Mouse (Mus musculus) inflammation-experienced regulatory T-cells, adult 6 months (primary cell): ENCODE data around the gene Epb41l4b. TPM values are rescaled to one million over a fixed set of nuclear protein-coding genes. Genes with fewer than 3 reads are reported as not detected.

ENCODE experiments used
- ATAC-seq: one replicate; pipeline ENCODE4 v1.8.0; 2017
- polyA plus RNA-seq, 3 experiments: library from polyadenylated mRNA; unstranded; fragments of 100-300 nt; shearing (Covaris generic); gene quantifications; one replicate each; pipeline ENCODE4 v1.2.1; 2017

Epb41l4b gene
- polyA plus RNA-seq, 3 experiments from 2014 or later = not detected

DNA sequence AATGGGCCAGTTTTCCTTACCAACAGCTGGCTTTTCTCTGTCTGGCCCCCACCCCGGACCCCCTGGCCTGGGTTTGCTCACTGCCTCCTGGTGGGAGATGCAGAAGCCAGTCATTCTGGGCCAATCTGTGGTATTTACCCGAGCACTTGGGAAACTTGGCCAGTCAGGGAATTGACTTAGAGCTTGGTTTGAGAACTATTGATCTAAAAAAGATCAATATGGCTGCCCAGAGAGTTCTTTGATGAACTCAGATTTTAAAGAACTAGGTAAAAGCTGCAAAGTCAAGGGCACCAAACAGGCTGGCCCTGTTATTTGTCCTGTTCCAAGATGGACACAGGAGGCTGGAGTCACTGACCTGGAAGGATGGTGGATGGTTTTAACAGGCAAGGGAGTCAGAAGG lies 84.6 kb downstream of the Epb41l4b start:
- no peak for ATAC-seq

DNA sequence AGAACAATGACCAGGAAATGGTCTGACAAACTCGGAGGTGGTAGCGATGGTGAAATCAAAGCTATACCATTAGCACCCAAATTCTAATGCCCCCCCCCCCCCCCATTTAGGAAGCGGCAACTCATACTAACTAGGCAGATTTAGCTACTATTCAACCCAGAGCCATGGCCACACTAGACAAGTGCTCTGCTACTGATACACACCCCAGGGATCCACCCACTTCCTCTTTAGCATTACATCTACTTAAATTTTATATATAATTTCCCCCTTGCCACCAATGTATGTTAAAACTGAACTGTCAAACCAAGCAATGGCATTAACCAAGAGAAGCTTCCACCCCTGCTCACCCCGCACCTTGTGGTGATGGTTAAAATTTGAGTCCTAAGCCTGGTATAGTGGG lies 85.6 kb downstream of the Epb41l4b start:
- no peak for ATAC-seq

DNA sequence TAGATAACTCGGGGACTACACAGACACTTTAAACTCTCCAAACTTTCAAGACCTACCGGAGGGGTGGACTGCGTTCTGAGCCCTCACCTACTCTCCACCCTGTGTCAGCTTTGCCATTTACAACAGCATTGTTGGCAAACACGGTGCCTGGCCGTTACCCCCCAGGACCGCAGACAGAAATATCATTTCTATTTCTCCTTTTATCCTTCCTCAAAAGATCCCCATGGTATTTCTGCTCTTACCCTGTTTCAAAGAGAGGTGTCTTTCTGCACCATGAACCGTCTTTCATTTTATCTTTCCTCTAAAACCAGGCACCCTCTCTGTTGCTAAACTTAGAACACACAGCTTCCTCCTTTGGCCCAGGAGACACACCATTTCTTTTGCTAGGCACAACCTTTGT lies 87.6 kb downstream of the Epb41l4b start:
- no peak for ATAC-seq

DNA sequence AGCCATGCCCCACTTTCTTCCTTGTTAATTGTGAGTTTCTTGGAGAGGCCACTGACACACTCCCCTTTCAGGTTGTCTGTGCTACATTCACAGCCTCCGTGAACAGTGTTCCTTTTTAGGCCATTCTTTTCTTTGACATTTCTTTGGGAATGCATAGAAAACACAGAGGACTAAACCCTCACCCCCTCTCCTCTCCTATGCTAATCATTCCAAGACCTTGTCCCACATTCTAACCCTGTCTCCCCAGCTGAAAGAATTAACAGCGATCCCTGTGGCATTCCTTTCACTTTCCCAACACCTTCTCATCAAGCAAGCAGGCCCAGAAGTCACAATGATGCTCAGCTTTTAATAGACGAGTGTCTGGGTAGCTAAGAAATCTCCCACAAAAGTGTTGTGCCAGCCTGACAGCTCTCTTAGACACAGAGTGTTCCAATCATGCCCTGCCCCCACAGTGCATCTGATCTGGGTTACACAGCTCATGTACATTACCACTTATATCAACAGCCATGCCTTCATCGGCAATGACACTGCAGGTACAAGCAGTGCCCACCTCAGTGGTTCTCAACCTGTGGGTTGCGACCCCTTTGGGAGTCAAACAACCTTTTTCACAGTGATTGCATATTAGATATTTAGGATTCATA lies 93.8 kb downstream of the Epb41l4b start:
- ATAC-seq = no peak

DNA sequence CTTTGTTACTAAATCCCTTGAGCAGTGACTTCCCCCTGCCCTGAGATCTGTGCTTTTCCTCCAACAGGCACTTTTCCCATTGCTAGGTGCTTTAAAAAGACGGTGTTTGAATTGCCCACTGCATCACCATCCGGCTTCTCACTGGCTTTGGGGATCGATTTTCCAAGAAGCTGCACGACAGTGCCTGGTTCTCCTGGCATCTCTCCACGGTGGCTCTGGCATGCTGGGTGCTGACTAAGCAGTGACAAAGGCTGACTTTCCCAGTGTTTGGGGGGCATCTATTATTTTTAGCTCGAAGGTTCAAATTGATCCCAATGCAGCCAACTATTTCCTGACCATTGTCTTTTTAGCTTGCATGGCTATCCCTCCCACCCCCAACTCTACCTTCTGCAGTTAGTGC lies 94.7 kb downstream of the Epb41l4b start:
- ATAC-seq = no peak

DNA sequence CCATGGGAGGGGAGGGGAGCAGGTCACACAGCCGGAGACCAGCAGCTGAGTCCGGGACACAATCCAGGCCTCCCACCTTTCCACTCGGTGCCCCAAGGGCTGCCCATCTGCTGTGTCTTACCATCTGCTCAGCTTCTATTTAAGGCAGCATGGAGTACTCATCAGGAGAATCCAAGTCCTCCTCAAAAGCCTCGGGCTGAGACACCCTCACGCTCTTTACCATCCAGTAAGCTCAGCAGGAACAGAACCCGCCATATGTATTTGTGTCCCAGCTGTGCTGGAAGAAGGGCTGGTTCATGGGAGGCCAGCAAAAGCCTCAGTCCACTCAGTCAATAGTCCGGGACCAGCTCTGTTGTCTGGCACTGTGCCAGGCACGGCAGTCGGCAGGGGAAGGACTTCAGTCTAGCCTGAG lies 97.1 kb downstream of the Epb41l4b start:
- no peak for ATAC-seq

DNA sequence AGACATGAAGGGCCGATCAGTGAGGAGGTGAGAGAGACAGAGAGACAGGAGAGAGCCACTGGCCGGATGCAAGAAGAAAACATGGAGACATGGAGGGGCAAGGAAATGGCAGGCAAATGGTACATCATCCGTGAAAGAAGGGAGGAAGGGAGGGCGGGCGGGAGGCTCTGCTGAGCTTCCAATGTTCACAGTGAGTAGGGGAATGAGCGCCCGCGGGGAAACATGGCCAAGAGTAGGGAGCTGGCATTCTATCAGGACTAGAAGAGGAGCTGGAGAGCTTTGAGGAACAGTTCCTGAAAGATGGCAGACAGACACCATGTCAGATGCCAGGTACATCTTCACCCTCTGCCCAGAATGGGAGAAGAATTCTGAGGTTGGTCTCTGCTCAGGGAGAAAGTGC lies 99.6 kb downstream of the Epb41l4b start:
- ATAC-seq = no peak

DNA sequence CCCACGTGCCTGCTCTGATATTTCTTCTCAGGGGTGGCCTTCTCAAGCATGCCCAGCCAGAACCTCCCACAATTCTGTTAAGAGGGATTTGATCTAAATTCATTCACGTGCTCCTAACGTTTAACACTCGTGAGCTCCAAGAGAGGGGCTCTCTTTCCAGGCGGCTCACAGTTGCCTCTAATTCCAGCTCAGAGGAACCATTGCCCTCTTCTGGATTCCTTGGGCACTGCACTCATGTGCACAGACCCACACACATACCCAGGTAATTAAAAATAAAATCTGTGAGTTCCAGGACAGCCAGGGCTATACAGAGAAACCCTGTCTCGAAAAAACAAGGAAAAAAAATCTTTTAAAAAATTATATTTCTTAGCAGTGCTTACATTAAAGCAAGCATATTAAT lies 101.6 kb downstream of the Epb41l4b start:
- no peak for ATAC-seq

DNA sequence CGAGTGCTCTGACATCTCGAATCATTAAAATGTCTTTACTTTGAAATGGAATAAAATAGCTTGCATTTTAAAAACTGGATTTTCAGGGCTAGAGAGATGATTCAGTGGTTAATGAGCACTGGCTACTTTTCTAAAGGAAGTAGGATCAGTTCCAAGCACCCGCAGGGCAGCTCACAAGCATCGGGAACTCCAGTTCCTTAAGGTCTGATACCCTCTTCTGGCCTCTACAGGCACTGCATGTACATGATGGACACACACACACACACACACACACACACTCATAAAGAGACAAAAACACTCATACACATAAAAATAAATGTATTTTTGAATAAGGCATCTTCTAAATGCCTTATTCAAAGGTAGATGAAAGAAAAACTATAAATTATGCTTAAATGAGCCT lies 102.0 kb downstream of the Epb41l4b start:
- ATAC-seq = no peak

DNA sequence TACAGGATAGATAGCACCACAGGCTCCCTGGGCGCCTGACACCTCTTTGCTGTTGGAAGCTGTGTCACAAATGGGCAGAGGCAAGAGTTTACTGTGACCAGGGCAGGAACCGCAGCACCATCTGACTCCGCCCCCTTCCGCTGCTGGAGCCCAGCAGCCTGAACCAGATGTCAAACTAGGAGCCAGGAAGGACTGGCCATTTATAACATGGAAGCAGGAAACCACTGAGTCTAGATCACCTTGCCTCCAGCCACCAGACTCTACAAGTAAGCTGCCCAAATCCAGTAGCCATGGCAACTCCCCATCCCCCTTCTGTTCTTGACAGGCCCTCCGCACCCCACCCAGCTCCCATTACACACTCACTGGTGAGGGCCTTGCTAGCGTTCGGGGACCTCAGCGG lies 102.8 kb downstream of the Epb41l4b start:
- ATAC-seq = no peak

DNA sequence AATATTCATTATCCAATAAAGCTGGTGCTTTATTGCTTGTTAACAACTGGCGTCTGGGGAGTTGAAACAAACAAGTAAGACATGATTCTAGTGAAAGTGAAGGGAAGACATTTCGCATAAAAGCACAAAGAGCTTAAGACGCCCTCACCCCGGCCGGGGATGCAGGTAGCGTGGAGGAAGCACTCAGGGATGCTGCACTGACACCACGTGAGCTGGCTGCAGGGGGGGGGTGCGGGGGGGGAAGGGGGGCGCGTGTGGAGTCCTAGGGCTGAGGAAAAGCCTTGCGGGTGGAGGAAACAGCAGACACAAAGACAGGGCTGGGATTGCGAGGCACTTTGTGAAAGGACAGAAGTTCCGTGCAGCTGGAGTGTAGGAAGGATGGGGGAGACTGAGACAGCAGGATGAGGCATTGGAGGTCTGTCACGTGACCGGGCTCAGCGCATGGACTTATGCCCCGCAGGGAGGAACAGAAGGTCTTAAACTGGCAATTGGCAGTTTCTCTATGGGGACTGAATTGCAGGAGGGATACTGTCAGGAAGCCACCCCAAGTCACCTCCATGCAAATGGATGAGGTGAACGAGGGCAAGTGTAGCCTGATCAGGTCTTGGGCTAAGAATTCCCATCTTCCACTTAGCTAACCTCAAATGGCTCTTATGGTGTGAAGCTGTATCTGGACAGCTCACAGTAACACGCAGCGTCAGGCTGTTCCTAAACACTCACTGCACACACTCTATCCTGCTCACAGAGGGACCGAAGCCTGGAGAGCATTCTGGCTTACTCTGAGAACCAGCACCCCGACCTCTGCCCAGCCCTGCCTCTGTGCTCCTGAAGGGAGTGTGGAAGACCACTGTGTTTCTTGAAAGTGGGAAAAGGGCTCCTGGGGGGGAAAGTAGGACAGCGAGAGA lies 103.9 kb downstream of the Epb41l4b start:
- no peak for ATAC-seq

DNA sequence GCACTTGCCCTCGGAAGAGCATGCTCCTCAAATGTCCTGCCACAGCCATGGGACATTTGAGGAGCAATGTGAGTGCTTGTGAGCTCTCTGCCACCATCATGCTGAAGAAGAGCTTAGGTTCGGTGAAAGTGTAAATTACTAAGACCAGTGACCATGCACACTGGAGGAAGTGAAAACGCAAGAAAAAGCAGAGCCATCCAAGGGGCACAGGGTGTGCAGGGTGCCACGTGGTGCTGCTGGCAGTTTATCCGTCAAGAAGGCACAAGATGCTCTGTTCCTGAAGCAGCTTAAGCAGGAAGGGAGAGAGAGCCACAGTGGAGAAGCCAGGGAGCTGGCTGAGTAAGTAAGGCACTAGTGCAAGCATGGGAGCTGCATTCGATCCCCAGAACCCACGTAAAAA lies 105.7 kb downstream of the Epb41l4b start:
- ATAC-seq = no peak

DNA sequence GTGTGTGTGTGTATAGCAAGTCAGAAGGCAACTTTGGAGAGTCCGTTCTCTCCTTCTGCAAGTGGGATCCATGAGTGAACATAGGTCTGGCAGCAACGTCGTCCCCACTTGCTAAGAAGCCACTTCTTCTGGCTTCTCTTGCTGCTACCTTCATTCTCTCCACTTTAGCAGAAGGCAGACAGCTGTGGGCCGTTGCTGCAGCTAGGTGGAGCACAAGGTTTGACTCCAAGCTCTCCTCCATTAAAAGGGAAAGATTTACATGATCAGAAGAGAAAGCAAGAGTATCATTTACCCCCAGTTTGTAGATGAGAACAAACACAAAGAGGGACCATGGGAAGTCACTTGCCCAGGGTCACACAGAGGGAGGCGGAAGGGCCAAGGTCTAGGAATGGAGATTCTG lies 109.1 kb downstream of the Epb41l4b start:
- no peak for ATAC-seq

DNA sequence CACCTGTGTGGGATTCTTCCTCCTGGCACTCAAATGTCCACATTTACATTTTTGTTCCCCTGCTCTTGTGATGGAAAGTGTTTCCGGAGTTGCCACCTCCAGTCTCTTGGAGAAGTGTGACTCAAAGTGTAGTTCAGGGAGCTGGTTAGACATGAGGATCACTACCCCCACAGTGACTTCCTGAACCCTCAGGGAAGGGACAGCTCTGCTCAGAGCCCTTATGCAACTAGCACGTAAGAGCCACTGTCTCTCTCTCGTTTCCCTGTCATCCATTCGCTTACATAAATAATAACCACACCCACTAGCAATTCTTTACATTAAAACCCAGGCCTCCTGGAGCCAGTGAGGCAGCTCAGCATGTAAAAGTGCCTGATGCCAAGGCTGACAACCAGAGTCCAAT lies 111.8 kb downstream of the Epb41l4b start:
- no peak for ATAC-seq

DNA sequence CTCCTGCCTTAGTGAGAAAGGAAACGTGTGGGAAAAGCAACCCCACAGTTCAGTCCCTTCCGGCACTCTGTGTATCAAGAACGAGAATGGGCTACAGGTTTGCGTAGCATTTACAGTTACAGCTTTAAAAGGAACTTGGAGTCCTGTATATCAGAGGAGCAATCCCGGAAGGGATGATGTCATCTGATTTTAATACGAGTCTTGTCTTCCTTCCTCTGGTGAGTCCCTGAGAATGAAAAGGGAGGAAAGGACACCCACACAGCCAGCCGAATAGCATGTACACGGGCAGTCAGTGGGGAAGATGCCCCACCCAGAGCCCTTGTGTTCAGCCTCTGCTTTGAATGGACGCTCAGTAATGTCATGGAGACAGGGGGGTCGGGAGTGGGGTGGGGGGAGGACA lies 115.3 kb downstream of the Epb41l4b start:
- peak; percentile 56 for ATAC-seq

DNA sequence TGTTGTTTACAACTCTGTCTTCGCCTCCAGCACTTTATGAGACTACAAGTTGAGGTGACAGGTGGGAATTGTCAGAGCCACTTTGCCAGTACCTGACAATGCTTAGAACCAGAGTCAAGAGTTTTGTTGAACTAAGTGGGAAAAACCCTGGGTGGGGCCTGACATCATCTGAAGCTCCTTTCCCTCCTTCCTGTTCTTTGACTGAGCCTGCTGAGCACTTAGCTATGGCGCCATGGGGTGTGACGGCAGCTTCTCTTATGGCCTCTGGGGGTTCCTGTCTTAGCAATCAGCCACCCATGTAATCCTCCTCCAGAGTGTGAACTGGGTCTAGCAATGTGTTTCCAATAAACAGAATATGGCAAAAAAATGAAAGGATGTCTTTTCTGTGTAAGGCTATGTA lies 119.7 kb downstream of the Epb41l4b start:
- ATAC-seq = no peak

DNA sequence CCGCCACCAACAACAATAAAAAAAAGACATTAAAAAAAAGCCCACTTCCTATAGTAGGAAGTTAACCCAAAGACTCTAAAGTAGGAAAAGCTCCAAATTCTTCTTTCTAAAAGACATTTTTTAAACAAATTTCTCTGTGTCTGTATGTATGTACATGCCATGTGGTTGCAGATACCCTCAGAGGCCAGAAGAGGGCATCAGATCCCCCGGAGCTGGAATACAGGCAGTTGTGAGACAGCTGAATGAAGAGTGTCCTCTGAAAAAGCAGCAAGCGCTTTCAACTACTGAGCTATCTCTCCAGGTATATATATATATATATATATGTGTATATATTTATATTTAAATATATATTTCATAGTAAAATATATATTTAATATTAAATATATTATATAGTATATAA lies 121.9 kb downstream of the Epb41l4b start:
- no peak for ATAC-seq

DNA sequence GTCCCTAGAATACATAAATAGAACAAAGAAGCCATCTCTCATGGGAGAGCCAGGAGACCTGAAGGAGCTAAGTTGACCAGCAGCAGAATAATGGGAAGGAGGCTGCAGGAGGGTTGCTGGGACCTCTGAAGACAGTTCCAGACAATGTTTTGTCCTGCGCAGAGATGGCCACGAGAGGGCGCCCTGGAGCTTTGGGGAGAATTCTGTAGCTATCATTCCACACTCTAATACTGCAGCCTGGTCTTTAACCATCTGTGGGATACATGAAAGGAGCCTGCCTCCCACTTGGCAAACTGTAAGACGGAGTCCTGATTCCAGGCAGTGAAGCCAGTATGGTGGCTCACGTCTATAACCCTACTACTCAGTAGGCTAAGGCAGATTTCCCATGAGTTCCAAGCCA lies 126.0 kb downstream of the Epb41l4b start:
- peak; percentile 48 for ATAC-seq

DNA sequence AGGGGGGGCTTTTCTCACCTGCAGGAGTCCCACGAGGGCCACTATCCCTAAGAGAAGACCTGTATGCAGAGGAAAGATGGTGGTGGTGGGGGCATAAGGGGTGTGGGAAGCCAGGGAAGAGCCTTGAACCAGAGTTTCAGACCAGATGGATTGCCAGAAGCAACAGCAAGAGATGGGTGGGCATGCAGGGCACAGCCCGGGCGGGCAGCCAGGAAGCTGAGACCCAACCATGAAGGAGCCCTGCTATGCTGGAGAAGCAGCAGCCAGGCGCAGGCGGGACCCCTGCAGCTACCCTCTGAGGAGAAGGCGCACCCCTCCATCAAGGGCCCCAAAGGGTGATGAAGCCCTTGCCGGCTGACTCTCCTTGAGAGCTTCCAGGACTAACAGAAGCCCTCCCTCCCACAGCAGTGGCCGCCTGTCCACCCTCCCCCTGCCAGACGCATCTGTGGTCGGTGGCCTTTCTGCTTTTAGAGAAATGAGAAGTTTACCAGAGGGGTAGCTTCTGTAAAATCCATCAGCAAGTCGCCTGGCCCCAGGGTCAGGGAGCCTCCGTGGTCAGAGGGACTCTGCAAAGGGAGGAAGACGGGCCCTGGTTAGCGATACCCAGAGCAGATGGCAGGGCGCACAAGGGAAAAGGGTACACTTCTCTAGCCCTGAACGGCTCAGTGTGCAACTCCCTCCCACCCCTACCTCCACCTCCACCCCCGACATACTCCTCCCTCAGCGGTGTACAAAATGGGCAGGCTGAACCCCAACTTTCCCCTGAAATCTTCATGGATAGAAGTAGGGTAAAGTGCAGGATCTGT lies 126.7 kb downstream of the Epb41l4b start:
- ATAC-seq = no peak

DNA sequence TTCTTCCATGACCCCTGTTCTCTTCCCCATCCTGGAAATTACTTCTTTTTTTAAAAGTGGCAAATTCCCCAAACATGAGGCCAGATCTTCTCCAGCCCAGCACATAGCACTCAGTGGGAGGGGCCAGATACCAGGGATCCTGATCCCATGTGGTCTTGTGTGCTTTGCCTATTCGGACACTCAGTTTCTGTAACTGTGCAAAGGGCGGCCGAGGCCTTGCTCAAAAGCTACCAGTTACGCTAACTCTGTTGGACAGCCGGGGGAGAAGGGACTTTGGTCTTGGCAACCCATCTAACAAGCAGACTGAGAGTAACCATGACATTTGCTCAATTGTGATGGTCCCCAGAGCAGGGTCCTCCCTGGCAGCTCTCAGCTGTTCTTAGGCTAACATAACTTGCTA lies 128.2 kb downstream of the Epb41l4b start:
- no peak for ATAC-seq

DNA sequence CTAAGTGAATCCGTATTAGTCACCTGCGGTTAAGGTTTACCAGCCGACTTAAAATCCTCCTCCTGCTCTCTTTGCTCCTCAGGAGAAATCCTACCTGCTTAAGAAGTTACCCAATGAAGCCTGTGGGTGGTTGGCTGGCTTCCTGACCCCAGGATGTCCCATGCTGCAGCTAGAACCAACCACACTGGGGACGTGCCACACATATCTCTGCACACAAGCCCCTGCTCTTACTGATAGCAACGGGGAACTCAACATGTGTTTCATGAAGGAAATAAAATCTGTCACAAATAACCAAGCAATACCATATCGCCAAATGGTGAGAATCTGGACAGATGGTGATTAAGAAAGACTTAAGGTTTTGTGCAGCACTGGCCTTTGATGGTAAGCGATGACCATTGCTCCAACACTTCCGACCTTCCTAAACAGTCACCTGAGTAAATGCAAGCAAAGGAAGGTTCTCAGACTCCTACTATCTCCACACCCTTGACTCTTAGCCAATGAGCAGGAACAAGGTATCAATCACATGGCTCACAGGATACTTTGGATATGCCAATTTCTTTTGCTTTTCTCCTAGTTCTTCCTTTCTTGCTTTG lies 131.7 kb downstream of the Epb41l4b start:
- ATAC-seq = no peak

DNA sequence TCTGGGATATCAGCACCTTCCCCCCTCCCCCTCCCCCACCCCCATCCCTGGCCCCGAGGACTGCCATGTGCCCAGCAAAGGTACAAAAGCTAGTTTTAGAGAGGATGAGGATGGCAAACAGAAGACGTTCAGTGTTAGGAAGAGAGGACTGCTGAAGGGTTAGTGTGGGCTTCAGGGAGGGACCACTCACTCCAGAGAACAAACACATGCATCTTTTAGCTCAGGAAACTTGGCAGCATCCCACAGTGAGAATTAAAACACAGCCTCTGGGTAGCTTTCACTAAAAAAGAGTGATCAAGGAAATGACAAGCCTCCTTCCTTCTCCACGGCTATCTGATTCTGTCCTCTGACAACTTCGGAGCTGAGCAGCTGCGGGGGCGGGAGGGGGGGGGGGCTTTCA lies 132.3 kb downstream of the Epb41l4b start:
- no peak for ATAC-seq

DNA sequence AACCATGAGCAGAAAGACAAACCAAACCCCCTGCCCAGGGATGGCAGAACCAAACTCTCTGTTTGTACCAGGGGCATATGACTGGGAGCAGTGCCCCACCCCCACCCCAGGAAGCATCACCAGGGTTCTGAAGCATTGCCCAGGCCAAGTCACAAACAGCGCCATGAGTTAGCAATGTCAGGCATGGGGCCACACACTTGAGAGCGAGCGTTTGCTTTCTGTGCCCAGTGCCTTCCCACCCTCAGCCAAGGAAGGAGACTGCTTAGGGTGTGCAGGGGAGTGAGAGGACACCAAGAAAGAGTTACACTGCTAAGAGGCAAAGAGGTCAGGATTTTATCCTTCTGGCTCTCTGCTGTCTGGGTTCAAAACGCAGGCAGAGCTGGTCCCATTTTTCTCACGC lies 132.8 kb downstream of the Epb41l4b start:
- no peak for ATAC-seq
